Mouse (Mus musculus): ENCODE measurements around the gene Pgam2. TPM values are rescaled to one million over a fixed set of nuclear protein-coding genes. Genes with fewer than 3 reads are reported as not detected.
A peak's percentile ranks its signal among the peaks of the same experiment; 100 is the strongest.

Gene Pgam2
- 734 and 862 TPM in 2 replicates for total RNA-seq (2014; rRNA removed; ENCODE audit: low replicate concordance)
- polyA plus RNA-seq (2015; fragmentation: Nextera tagmentation; extraction: Ambion mirVana) = 1,513 and 1,614 TPM in 2 replicates

- TF ChIP-seq EP300 (IDR thresholded peaks at IDR 0.05; ENCODE audit: low read depth) (peak; percentile 86), CTCF (IDR thresholded peaks at IDR 0.05; ENCODE audit: low read depth) (no peak)
- peak within 1 kb of the TSS; percentile 58 for H3K4me3 ChIP-seq (ENCODE audit: low read depth, low read length)
- H3K4me1 ChIP-seq (ENCODE audit: control insufficient read depth, insufficient read depth) = peaks cover 18% of the 10 kb centered on the region
- peaks cover 25% of the 10 kb centered on the region for H3K36me3 ChIP-seq (replicated peaks; ENCODE audit: control insufficient read depth, insufficient read depth, low read length)
- peak; percentile 93 for DNase-seq (ENCODE audit: low spot score)
- H3K27ac ChIP-seq (ENCODE audit: low read depth) = peak within 1 kb of the TSS; percentile 86
- H3K9me3 ChIP-seq (replicated peaks; ENCODE audit: control insufficient read depth, low read length) = no peaks in the 10 kb centered on the region
- ATAC-seq (ENCODE audit: insufficient read depth, low read depth) = peak; percentile 91
- 16% methylated on average over 8 of the region's 8 CpGs for WGBS
- no peaks in the 10 kb centered on the region for H3K27me3 ChIP-seq (ENCODE audit: control insufficient read depth, insufficient read depth, low read length)
- H3K4me2 ChIP-seq (ENCODE audit: low read depth, low read length) = peak within 1 kb of the TSS; percentile 65
- H3K9ac ChIP-seq (replicated peaks; ENCODE audit: low read depth, low read length) = peak within 1 kb of the TSS; percentile 78
These were observed at the start of gene Pgam2 for GRCm38 (mm10) chr11:5803551-5803981. Gene Pgam2, minus strand, starts transcription at chr11:5803733.

GRCm38 (mm10) chr11:5852314-5852713 is 48.8 kb upstream of the Pgam2 start:
- ATAC-seq (ENCODE audit: insufficient read depth, low read depth) = no peak
- H3K36me3 ChIP-seq (replicated peaks; ENCODE audit: control insufficient read depth, insufficient read depth, low read length) = no peaks in the 10 kb centered on the region
- DNase-seq (ENCODE audit: low spot score) = no peak
- no peak overlapping the region for H3K4me3 ChIP-seq (ENCODE audit: low read depth, low read length)
- peaks cover 15% of the 10 kb centered on the region for H3K4me1 ChIP-seq (ENCODE audit: control insufficient read depth, insufficient read depth)
- no peak for TF ChIP-seq CTCF (IDR thresholded peaks at IDR 0.05; ENCODE audit: low read depth)
- no peak for TF ChIP-seq EP300 (IDR thresholded peaks at IDR 0.05; ENCODE audit: low read depth)
- no peaks in the 10 kb centered on the region for H3K27me3 ChIP-seq (ENCODE audit: control insufficient read depth, insufficient read depth, low read length)
- no peak overlapping the region for H3K9ac ChIP-seq (replicated peaks; ENCODE audit: low read depth, low read length)
- H3K27ac ChIP-seq (ENCODE audit: low read depth) = no peak overlapping the region
- H3K4me2 ChIP-seq (ENCODE audit: low read depth, low read length) = no peak overlapping the region
- 29% methylated on average over 1 of the region's 1 CpGs for WGBS
- no peaks in the 10 kb centered on the region for H3K9me3 ChIP-seq (replicated peaks; ENCODE audit: control insufficient read depth, low read length)

DNA sequence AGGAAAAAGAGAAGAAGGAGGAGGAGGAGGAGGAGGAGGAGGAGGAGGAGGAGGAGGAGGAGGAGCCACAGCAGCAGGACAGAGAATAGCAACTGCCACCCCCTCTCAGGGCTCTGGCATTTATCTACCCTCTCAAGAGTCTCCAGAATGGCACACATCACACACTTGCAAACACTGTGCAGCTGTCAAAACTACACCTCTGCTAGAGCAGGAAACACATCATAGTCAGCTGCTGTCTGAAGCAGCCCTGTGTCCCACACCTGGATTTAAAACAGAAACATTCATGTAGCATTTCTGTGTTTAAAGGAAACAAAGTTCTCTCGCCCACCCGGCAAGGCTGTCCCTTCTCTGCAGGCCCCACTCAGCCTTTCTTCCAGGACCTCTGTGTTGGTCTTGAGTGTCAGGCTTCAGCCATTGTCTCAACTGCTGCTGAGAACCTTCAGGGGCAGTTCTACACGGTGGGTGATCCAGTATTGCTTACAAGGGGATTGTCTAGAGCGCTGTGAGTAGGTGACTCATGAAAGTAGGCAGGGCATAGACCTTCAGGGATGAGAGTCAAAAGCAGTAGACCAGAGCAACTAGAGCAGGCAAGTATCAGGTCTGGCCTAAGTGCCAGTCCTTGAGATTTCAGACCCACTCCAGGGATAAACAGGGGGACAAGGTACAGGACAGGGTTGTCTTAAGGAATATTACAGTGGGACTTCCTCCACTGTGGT is 47.6 kb upstream of the Pgam2 start:
- Histone ChIP-seq H3K27me3 (ENCODE audit: control insufficient read depth, insufficient read depth, low read length) (no peaks in the 10 kb centered on the region), H3K4me1 (ENCODE audit: control insufficient read depth, insufficient read depth) (peaks cover 19% of the 10 kb centered on the region)
- TF ChIP-seq EP300 (IDR thresholded peaks at IDR 0.05; ENCODE audit: low read depth) = no peak
- no peak for TF ChIP-seq CTCF (IDR thresholded peaks at IDR 0.05; ENCODE audit: low read depth)

DNA sequence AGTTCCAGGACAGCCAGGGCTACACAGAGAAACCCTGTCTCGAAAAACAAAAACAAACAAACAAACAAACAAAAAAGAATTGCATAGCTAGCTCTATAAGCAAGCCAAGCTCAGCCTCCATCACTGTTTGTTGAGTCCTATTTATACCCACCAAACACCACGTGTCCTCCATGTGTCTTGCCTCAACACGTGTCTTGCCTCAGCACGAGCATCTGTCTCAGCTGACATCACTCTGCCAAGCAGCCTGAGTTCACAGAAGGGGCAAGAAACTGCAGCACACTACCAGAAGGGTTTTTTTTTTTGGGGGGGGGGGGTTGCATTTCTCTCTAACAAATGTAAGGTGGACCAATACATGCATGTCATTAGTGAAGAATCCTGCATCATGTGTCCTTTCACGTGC is 46.9 kb upstream of the Pgam2 start:
- Histone ChIP-seq H3K27ac (ENCODE audit: low read depth) (no peak overlapping the region), H3K4me2 (ENCODE audit: low read depth, low read length) (no peak overlapping the region), H3K9ac (replicated peaks; ENCODE audit: low read depth, low read length) (no peak overlapping the region), H3K9me3 (replicated peaks; ENCODE audit: control insufficient read depth, low read length) (no peaks in the 10 kb centered on the region), H3K27me3 (ENCODE audit: control insufficient read depth, insufficient read depth, low read length) (no peaks in the 10 kb centered on the region), H3K36me3 (replicated peaks; ENCODE audit: control insufficient read depth, insufficient read depth, low read length) (no peaks in the 10 kb centered on the region), H3K4me3 (ENCODE audit: low read depth, low read length) (no peak overlapping the region), H3K4me1 (ENCODE audit: control insufficient read depth, insufficient read depth) (peaks cover 19% of the 10 kb centered on the region)
- no peak for TF ChIP-seq CTCF (IDR thresholded peaks at IDR 0.05; ENCODE audit: low read depth)
- DNase-seq (ENCODE audit: low spot score) (no peak), ATAC-seq (ENCODE audit: insufficient read depth, low read depth) (no peak)
- 42% methylated on average over 5 of the region's 5 CpGs for WGBS

More for the DNA sequence above, 47.6 kb upstream of the Pgam2 start:
- Histone ChIP-seq H3K9me3 (replicated peaks; ENCODE audit: control insufficient read depth, low read length) (no peaks in the 10 kb centered on the region), H3K9ac (replicated peaks; ENCODE audit: low read depth, low read length) (no peak overlapping the region), H3K36me3 (replicated peaks; ENCODE audit: control insufficient read depth, insufficient read depth, low read length) (no peaks in the 10 kb centered on the region), H3K4me3 (ENCODE audit: low read depth, low read length) (no peak overlapping the region), H3K4me2 (ENCODE audit: low read depth, low read length) (no peak overlapping the region), H3K27ac (ENCODE audit: low read depth) (peak overlapping the region; percentile 61; the same call in 1 of the 2 replicates)
- WGBS = 48% methylated on average over 4 of the region's 4 CpGs
- ATAC-seq (ENCODE audit: insufficient read depth, low read depth) (no peak), DNase-seq (ENCODE audit: low spot score) (no peak)

DNA sequence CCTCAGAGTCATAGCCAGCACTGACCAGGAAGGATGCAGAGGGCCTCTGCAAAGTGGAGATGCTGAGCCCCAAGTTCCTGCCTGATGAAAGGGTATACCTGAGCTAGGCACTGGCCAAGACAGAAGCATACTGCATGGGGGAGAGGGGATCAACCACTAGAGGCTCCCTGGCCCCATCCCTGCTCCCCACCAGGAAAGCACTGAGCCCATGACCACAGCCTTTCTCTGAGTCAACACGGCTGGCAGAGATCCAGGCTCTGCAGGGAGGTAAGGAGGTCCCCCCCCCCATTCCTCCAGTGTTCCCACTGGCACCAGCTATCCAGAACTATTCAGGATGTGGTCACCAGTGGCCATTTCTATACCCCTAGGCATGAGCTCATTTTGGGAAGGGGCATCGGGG is 45.8 kb upstream of the Pgam2 start:
- no peaks in the 10 kb centered on the region for H3K36me3 ChIP-seq (replicated peaks; ENCODE audit: control insufficient read depth, insufficient read depth, low read length)
- no peak overlapping the region for H3K4me2 ChIP-seq (ENCODE audit: low read depth, low read length)
- TF ChIP-seq EP300 (IDR thresholded peaks at IDR 0.05; ENCODE audit: low read depth) (no peak), CTCF (IDR thresholded peaks at IDR 0.05; ENCODE audit: low read depth) (no peak)
- 63% methylated on average over 2 of the region's 2 CpGs for WGBS
- no peak overlapping the region for H3K4me3 ChIP-seq (ENCODE audit: low read depth, low read length)
- H3K27me3 ChIP-seq (ENCODE audit: control insufficient read depth, insufficient read depth, low read length) = no peaks in the 10 kb centered on the region
- ATAC-seq (ENCODE audit: insufficient read depth, low read depth) (no peak), DNase-seq (ENCODE audit: low spot score) (no peak)
- H3K4me1 ChIP-seq (ENCODE audit: control insufficient read depth, insufficient read depth) = peaks cover 19% of the 10 kb centered on the region
- no peaks in the 10 kb centered on the region for H3K9me3 ChIP-seq (replicated peaks; ENCODE audit: control insufficient read depth, low read length)
- no peak overlapping the region for H3K27ac ChIP-seq (ENCODE audit: low read depth)
- H3K9ac ChIP-seq (replicated peaks; ENCODE audit: low read depth, low read length) = no peak overlapping the region

Measured in heart, postnatal 0 days (tissue).